Mouse (Mus musculus) spleen, adult 2 months (tissue): Measurements from ENCODE around the gene Rnf111. TPM values are rescaled to one million over a fixed set of nuclear protein-coding genes. Genes with fewer than 3 reads are reported as not detected.

Experiments
- DNase-seq, 2 experiments: peaks; one replicate each; pipeline versions ENCODE4 v3.0.0 to v3.0.0-alpha.2; 2012 to 2021; ENCODE audit warnings: low spot score in 2 of 2, low read depth in 1 of 2
- H3K27ac ChIP-seq: fragments of 200-500 bp; 2 replicates; pipeline ENCODE4 v1.5.1; 2012; ENCODE audit warnings: low read length, inconsistent platforms; ENCODE audit not compliant: insufficient read depth
- H3K27me3 ChIP-seq: fragments of 200-500 bp; 2 replicates; pipeline ENCODE4 v1.6.1; 2012; ENCODE audit warnings: mild to moderate bottlenecking, moderate library complexity, low read length, inconsistent platforms; ENCODE audit not compliant: control insufficient read depth, insufficient read depth
- H3K36me3 ChIP-seq: fragments of 200-500 bp; 2 replicates; pipeline ENCODE4 v1.6.1; 2012; ENCODE audit warnings: mild to moderate bottlenecking, low read length, inconsistent platforms; ENCODE audit not compliant: control insufficient read depth, insufficient read depth
- H3K4me1 ChIP-seq: fragments of 200-500 bp; 2 replicates; pipeline ENCODE4 v1.6.1; 2011; ENCODE audit warnings: inconsistent platforms; ENCODE audit not compliant: control insufficient read depth, insufficient read depth, insufficient read length
- H3K4me3 ChIP-seq: fragments of 200-500 bp; 2 replicates; pipeline ENCODE4 v1.5.1; 2011; ENCODE audit warnings: mild to moderate bottlenecking, inconsistent platforms; ENCODE audit not compliant: insufficient read depth, insufficient read length; ENCODE audit errors: extremely low read depth
- CTCF ChIP-seq: fragments of 200-500 bp; IDR thresholded peaks from 2 replicates; pipeline ENCODE4 v1.5.1; 2011; ENCODE audit warnings: mild to moderate bottlenecking, inconsistent platforms; ENCODE audit not compliant: insufficient read depth, insufficient read length, insufficient replicate concordance; ENCODE audit errors: extremely low read depth
- POLR2A ChIP-seq: fragments of 200-500 bp; IDR thresholded peaks from 2 replicates; pipeline ENCODE4 v1.6.1; 2011; ENCODE audit warnings: low read depth, low read length, inconsistent platforms
- WGBS: fragments of 180-500 bp; shearing (Covaris S2); methylation state at CpG from one replicate; pipeline ENCODE4 v1.1.7; 2018; 5-methylcytosine and 5-hydroxymethylcytosine counted together
- polyA plus RNA-seq: library from polyadenylated mRNA; depleted of rRNA; stranded (reverse); fragments of >200 nt; gene quantifications from 2 replicates; pipeline ENCODE4 v1.2.3, GENCODE M21; 2012; rRNA removed

Gene Rnf111
- polyA plus RNA-seq, 1 experiment, result 58.5 TPM

DNA sequence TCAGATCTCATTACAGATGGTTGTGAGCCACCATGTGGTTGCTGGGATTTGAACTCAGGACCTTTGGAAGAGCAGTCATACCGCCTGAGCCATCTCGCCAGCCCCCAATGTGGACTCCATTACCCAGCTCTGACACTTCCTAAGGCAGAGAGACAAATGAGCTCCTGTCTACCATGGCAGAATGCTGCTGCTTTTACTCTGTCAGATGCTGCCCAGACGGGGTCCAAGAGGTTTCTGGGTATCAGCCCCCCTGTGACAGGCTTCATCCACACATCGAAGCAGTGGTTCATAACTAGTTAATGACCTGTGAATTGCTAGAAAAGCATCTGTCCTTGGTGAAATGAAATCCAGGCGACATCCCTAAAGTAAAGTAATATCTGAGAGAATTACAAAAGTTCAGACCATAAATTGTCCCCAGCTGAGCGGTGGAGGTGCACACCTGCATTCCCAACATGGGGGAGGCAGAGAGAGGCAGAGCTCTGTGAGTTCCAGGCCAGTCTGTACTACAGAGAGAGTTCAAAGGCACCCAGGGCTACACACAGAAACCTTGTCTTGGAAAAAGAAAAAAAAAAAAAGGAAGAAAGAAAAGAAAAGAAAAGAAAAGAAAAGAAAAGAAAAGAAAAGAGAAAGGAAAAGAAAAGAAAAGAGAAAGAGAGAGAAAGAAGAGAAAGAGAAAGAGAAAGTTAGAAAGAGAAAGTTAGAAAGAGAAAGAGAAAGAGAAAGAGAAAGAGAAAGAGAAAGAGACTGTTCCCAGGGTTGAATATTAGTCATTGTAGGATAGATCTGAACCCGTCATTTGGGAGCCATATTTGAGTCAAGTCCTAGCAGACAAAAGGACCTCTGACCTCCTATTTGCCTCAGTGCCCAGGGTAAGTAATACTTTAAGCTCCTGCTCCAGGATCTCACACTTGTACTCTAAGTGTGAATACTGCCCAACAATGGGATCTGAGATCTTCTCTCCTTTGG is 123.7 kb downstream of the Rnf111 start:
- Histone ChIP-seq H3K4me3 (no peak overlapping the region), H3K27ac (no peak overlapping the region), H3K4me1 (no peaks in the 10 kb centered on the region), H3K27me3 (no peaks in the 10 kb centered on the region), H3K36me3 (peaks cover 45% of the 10 kb centered on the region)
- DNase-seq, result no peak
- TF ChIP-seq POLR2A, result no peak
- no peak for TF ChIP-seq CTCF
- WGBS, result 92% methylated on average over 7 of the region's 7 CpGs

Other genes with a start within 250 kb of the Rnf111 start
- gene Ccnb2, start 82.2 kb downstream of the Rnf111 start, polyA plus RNA-seq, result 12.3 and 12.9 TPM in 2 replicates
- gene Sltm, start 39.0 kb upstream of the Rnf111 start, polyA plus RNA-seq, result 5.9 and 6.6 TPM in 2 replicates
- 1.5 and 4.2 TPM in 2 replicates for gene Gm10642, start 152.5 kb upstream of the Rnf111 start, polyA plus RNA-seq
- gene Mindy2, start 153.4 kb upstream of the Rnf111 start, polyA plus RNA-seq, result 8.5 and 22.1 TPM in 2 replicates
- gene Adam10, start 175.3 kb upstream of the Rnf111 start, polyA plus RNA-seq, result 27.9 and 29.5 TPM in 2 replicates